Mouse (Mus musculus) heart, adult 2 months (tissue): Measurements from ENCODE around the gene Dnal1. TPM values are rescaled to one million over a fixed set of nuclear protein-coding genes. Genes with fewer than 3 reads are reported as not detected.

Source experiments
- DNase-seq, 2 experiments: peaks; one replicate each; pipeline ENCODE4 v3.0.0; 2021
- H3K27ac ChIP-seq: fragments of 200-600 bp; 2 replicates; pipeline ENCODE4 v1.8.1; 2022
- H3K27me3 ChIP-seq: fragments of 200-500 bp; 2 replicates; pipeline ENCODE4 v1.6.1; 2012; ENCODE audit warnings: mild to moderate bottlenecking, low read length, inconsistent platforms, mixed read lengths; ENCODE audit not compliant: control insufficient read depth, insufficient read depth
- H3K36me3 ChIP-seq: fragments of 200-500 bp; 2 replicates; pipeline ENCODE4 v1.6.1; 2012; ENCODE audit warnings: low read length, inconsistent platforms; ENCODE audit not compliant: control insufficient read depth, insufficient read depth
- H3K4me1 ChIP-seq: fragments of 200-500 bp; 2 replicates; pipeline ENCODE4 v1.6.1; 2011; ENCODE audit warnings: low read length; ENCODE audit not compliant: control insufficient read depth, insufficient read depth
- H3K4me3 ChIP-seq: fragments of 200-600 bp; 2 replicates; pipeline ENCODE4 v1.8.1; 2022
- H3K79me2 ChIP-seq: fragments of 200-500 bp; replicated peaks from 2 replicates; pipeline ENCODE4 v1.6.1; 2012; ENCODE audit warnings: mild to moderate bottlenecking, inconsistent platforms, low read length, moderate library complexity, mixed read lengths; ENCODE audit not compliant: control insufficient read depth, insufficient read depth
- H3K9ac ChIP-seq: fragments of 200-500 bp; 2 replicates; pipeline ENCODE4 v1.6.1; 2012; ENCODE audit warnings: low read depth, mild to moderate bottlenecking, control low read depth, inconsistent platforms, low read length, mixed read lengths
- CTCF ChIP-seq: fragments of 200-600 bp; IDR thresholded peaks from 2 replicates; pipeline ENCODE4 v1.8.1; 2022; ENCODE audit warnings: antibody characterized with exemption, mild to moderate bottlenecking, moderate library complexity
- EP300 ChIP-seq: fragments of 200-500 bp; IDR thresholded peaks from 2 replicates; pipeline ENCODE4 v1.6.1; 2011; ENCODE audit warnings: low read depth, low read length, control low read depth; ENCODE audit not compliant: insufficient read depth
- POLR2A ChIP-seq: fragments of 200-500 bp; IDR thresholded peaks from 2 replicates; pipeline ENCODE4 v1.6.1; 2011; ENCODE audit warnings: mild to moderate bottlenecking, low read depth, low read length, control low read depth; ENCODE audit not compliant: insufficient read depth
- WGBS: fragments of 180-500 bp; shearing (Covaris S2); methylation state at CpG from one replicate; pipeline ENCODE4 v1.1.7; 2018; 5-methylcytosine and 5-hydroxymethylcytosine counted together
- intact Hi-C: fragments of 180-260 bp; cut with DNase I; formaldehyde crosslinking; loops from one replicate; pipeline ENCODE4 v1.15.1; 2025
- polyA plus RNA-seq: library from polyadenylated mRNA; depleted of rRNA; stranded (reverse); fragments of >200 nt; gene quantifications from 2 replicates; pipeline ENCODE4 v1.2.3, GENCODE M21; 2012
- total RNA-seq, 2 experiments: library from RNA; stranded (reverse); gene quantifications; 2 replicates each; pipeline ENCODE4 v1.2.3; 2021

The Dnal1 gene
- total and polyA plus RNA-seq, 3 experiments = 3.4 to 7.9 (median 6.9) TPM

GRCm38 (mm10) chr12:84110814-84111213, 3.4 kb upstream of the Dnal1 start:
- no peak overlapping the region for H3K27ac ChIP-seq
- H3K27me3 ChIP-seq = no peaks in the 10 kb centered on the region
- 89% methylated on average over 4 of the region's 4 CpGs for WGBS
- no peaks in the 10 kb centered on the region for H3K79me2 ChIP-seq
- intact Hi-C loops = no loop called here
- H3K4me1 ChIP-seq = peaks cover 1% of the 10 kb centered on the region; the same call in 1 of the 2 replicates
- DNase-seq = no peak
- H3K36me3 ChIP-seq = no peaks in the 10 kb centered on the region
- no peak overlapping the region for H3K9ac ChIP-seq
- H3K4me3 ChIP-seq = no peak overlapping the region
- no peak for TF ChIP-seq CTCF
- no peak for TF ChIP-seq POLR2A
- no peak for TF ChIP-seq EP300

GRCm38 (mm10) chr12:84113676-84114075, 490 bp upstream of the Dnal1 start:
- no peak overlapping the region for H3K9ac ChIP-seq
- H3K4me3 ChIP-seq = peak overlapping the region; percentile 60

GRCm38 (mm10) chr12:84119584-84119983, 5.4 kb downstream of the Dnal1 start:
- DNase-seq = no peak
- TF ChIP-seq EP300 (no peak), POLR2A (no peak), CTCF (no peak)
- intact Hi-C loops = no loop called here
- H3K79me2 ChIP-seq = no peaks in the 10 kb centered on the region
- no peaks in the 10 kb centered on the region for H3K36me3 ChIP-seq
- peaks cover 1% of the 10 kb centered on the region; the same call in 1 of the 2 replicates for H3K4me1 ChIP-seq
- no peak overlapping the region for H3K9ac ChIP-seq
- H3K4me3 ChIP-seq = no peak overlapping the region
- no peak overlapping the region for H3K27ac ChIP-seq
- 93% methylated on average over 5 of the region's 5 CpGs for WGBS
- H3K27me3 ChIP-seq = no peaks in the 10 kb centered on the region

More at GRCm38 (mm10) chr12:84113676-84114075, 490 bp upstream of the Dnal1 start:
- Histone ChIP-seq H3K4me1 (peaks cover 1% of the 10 kb centered on the region; the same call in 1 of the 2 replicates), H3K36me3 (no peaks in the 10 kb centered on the region), H3K27me3 (no peaks in the 10 kb centered on the region), H3K27ac (no peak overlapping the region), H3K79me2 (no peaks in the 10 kb centered on the region)
- intact Hi-C loops = no loop called here
- DNase-seq = no peak
- WGBS = 31% methylated on average over 6 of the region's 6 CpGs
- TF ChIP-seq EP300 = no peak
- no peak for TF ChIP-seq CTCF
- TF ChIP-seq POLR2A = no peak

GRCm38 (mm10) chr12:84125892-84126291, 11.7 kb downstream of the Dnal1 start:
- no peaks in the 10 kb centered on the region for H3K4me1 ChIP-seq
- intact Hi-C loops = no loop called here
- no peak overlapping the region for H3K4me3 ChIP-seq
- no peak for TF ChIP-seq EP300
- TF ChIP-seq POLR2A = no peak
- no peak for TF ChIP-seq CTCF
- no peaks in the 10 kb centered on the region for H3K79me2 ChIP-seq
- H3K27ac ChIP-seq = no peak overlapping the region
- H3K9ac ChIP-seq = no peak overlapping the region
- 77% methylated on average over 12 of the region's 12 CpGs for WGBS
- no peaks in the 10 kb centered on the region for H3K27me3 ChIP-seq
- no peaks in the 10 kb centered on the region for H3K36me3 ChIP-seq
- no peak for DNase-seq

- intact Hi-C loops = no loop called here
- no peak overlapping the region for H3K9ac ChIP-seq
- WGBS = 80% methylated on average over 2 of the region's 2 CpGs
These were observed 12.7 kb downstream of the Dnal1 start for GRCm38 (mm10) chr12:84126899-84127298.

GRCm38 (mm10) chr12:84128576-84128975, 14.4 kb downstream of the Dnal1 start:
- no peak for DNase-seq
- Histone ChIP-seq H3K4me3 (no peak overlapping the region), H3K27me3 (no peaks in the 10 kb centered on the region), H3K9ac (no peak overlapping the region), H3K4me1 (no peaks in the 10 kb centered on the region), H3K36me3 (no peaks in the 10 kb centered on the region), H3K79me2 (no peaks in the 10 kb centered on the region), H3K27ac (no peak overlapping the region)
- intact Hi-C loops = no loop called here
- TF ChIP-seq EP300 = no peak
- TF ChIP-seq POLR2A = no peak
- TF ChIP-seq CTCF = no peak
- WGBS = 86% methylated on average over 6 of the region's 6 CpGs

More at GRCm38 (mm10) chr12:84126899-84127298, 12.7 kb downstream of the Dnal1 start:
- H3K27me3 ChIP-seq = no peaks in the 10 kb centered on the region
- DNase-seq = no peak
- H3K79me2 ChIP-seq = no peaks in the 10 kb centered on the region
- H3K36me3 ChIP-seq = no peaks in the 10 kb centered on the region
- no peak overlapping the region for H3K4me3 ChIP-seq
- no peak for TF ChIP-seq EP300
- no peak for TF ChIP-seq CTCF
- no peak for TF ChIP-seq POLR2A
- H3K4me1 ChIP-seq = no peaks in the 10 kb centered on the region
- no peak overlapping the region for H3K27ac ChIP-seq
